Mouse (Mus musculus): Measurements from ENCODE around the gene Gm11172. TPM values are rescaled to one million over a fixed set of nuclear protein-coding genes. Genes with fewer than 3 reads are reported as not detected.
"Not testable (repeated sequence)": the region's sequence is repeated elsewhere in the genome, so short reads cannot be mapped to it uniquely, and the experiment has no call there.

Gm11172 gene
- total RNA-seq, 2 experiments from 2014 or later: not detected

DNA sequence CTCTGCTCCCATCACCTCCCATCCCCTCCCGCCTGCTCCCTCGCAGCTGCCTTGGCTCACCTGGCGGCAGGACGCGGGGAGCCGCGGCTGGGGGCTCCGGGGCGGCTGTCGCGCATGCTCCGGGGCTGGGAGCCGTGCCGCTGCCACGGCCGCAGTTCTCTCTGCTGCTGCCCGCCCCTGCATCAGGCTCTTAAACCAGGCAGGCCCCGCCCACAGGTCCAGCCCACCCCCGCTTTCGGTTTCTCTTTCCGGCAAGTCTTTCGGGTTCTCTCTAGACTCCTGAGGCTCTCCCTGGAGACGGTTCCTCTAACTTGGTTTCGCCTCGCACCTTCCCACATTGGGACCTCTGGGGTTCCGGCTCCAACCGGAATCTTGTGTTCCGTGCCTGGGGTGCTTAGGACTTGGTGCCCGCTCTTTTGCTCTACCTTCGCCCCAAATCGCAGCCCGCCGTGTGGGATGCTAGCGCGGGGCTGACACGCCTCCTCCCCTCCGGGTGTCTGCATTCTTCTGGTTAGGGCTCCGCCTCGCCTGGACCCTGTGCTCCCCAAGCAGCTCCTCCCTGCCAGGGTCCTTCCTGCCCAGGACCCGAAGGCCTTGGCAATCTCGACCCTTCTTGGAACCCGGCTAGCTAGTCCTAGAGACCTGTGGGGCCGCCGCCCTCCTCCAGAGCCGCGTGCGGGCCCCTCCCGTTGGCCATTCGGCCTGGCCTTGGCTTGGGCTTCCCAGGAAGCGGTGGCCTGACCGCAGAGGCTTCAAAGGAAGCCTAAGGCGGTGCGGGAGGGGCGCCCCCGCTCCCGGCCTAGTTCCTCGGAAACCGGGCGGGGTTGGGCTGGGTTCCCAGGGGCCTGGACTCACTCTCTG is 27.1 kb upstream of the Gm11172 start, which contains the start of gene Socs1:
Gene Socs1, minus strand, starts transcription at position 166 of the 861 bp plus-strand sequence.
- DNase-seq: peak; percentile 90 to 92

DNA sequence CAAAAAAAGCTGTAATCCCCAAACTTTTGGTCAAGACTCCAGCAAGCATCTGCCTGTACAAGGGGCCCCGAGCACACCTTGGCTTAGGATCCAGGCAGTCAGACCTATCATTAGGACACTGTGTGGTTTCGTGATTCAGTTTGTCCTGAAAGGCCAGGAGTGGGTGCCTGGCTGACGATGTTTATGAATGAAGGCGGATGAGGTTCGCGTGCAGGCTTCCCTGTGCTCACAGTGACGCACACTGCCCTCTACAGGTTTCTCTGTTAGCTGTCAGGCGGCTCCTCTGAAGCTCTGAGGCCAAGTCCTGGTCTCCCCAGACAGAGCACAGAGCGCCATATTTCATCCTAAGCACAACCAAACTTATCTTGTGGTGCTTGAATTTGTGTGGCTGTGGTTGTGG is 26.4 kb upstream of the Gm11172 start:
- DNase-seq: peak; percentile 86 to 90

DNA sequence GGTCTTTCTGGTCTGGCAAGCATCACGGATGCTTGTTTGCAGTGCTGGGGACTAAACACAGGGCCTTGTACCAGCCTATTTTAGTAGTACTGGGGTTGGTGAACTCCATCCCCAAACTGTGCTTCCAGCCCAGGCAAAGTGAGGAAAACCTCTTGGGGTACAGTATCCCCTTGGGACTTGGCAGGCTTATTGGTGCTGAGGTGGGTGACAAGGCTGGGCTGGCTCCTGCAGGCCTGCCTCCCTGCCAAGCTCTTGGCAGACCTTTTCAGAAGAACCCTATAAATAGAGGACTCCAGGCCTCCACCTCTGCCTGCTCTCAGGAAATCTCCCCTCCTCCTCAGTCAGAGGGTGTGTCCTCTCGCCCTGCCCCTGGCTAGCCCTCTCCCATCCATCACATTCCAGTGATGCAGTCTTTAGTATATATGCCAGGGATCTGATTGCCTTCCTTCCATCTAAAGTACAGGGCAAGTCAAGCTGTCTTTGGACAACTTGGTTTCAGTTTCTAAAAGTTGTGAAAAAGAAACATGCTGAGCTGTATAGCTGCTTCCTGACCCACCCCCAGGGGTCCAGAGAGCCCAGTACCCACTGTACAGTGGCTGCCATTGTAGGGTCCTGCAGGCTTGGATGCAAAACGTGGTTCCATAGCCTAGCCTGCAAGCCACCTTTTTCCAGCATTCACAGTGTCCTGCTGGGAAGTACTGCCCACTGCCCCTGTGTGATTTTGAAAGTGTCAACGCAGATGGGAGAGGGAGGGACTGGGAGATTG is 25.8 kb upstream of the Gm11172 start:
- peak; percentile 56 to 60 for DNase-seq

DNA sequence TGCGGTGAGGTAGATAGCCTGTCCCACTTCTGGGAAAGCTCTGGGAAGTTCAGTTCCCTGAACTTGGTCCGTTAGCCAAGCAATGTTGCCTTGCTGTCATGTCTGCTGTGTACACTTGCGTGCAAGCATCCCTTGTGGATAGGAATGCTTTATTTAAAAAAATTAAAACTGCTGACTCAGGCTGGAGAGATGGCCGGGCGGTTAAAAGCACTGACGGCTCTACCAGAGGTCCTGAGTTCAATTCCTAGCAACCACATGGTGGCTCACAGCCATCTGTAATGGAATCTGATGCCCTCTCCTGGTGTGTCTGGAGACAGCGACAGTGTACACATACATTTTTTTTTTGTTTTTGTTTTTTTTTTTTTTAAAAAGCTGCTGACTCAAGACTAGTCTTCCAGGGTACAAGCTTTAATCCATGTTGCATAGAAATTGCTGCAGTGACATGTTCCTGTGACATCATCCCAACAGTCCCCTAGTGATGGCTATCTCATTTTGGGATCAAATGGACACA is 25.1 kb upstream of the Gm11172 start:
- DNase-seq: no peak

DNA sequence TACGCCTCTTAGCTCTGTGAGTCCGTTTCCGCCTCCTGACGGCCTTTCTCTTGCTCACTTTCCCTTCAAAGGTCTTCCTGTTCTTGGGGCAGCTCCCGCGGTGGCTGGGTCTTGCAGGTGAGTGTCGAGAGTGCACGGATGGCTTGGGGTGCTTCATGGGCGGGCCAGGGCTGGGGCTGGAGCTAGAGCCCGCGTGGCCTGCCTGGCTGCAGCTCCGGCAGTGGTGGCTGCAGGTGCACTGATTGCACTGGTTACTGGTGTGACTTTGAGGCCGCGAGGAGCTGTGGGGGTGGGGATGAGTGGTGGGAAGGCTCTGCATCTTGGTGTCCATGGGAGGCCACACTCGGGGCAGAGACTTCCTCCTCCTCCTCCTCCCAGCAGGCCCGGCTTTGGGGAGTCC is 24.4 kb upstream of the Gm11172 start, which contains the start of gene Tnp2:
Gene Tnp2, minus strand, starts transcription at position 390 of the 400 bp plus-strand sequence.
- DNase-seq: no peak

DNA sequence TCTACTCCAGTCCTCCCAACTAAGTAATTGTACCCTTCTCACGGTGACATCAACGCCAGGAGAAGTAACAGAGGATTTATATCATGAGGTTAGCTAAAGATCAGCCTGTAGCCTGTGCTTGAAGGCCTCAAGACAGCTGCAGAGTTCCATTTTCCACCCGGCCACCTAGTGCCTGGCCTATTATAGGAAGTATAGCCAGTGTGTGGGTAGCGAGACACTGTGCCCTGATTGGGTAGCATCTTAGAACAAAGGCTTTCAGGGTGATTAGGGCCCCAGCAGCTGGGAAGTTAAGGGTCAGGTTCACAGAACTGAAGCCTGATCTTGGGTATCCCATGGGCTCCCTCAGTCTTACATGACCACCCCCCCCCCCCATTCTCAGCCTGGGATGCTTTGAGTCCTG is 23.8 kb upstream of the Gm11172 start:
- DNase-seq: no peak

DNA sequence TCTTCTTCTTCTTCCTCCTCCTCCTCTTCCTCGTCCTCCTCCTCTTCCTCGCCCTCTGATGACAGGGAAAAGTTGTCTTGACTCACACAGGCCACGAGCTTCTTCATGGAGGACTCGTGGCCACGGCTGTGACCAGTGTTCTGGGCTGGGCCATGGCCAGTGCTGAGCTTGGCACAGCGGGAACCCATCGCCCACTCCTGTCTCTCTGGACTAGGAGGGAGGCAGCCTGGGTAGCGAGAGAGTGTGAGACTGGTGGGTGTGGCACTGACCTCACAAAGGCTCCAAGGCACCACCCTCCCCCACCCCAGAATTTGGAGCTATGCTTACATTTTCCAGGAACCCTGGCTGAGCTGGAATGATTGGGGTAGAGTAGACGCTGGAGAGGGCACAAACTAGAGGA is 22.0 kb upstream of the Gm11172 start, which contains the start of gene Prm3:
Gene Prm3, minus strand, starts transcription at position 213 of the 400 bp plus-strand sequence.
- DNase-seq: no peak

DNA sequence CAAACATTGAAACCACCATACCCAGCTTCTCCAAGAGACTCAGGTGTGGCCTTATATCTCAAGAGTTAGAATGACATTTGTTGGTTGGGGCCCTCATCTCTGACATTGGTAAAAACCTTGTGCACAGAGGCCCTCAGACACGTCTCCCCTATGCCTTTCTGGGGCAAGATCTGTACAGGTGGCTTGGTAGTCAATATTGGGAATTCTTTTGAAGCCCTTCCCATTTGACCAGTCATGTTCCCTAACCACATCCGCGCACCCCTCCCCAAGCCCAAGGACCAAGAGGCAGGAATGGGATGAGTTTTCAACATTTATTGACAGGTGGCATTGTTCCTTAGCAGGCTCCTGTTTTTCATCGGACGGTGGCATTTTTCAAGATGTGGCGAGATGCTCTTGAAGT is 16.7 kb upstream of the Gm11172 start, which contains the start of gene Prm2:
Gene Prm2, minus strand, starts transcription at position 101 of the 400 bp plus-strand sequence.
- no peak for DNase-seq

DNA sequence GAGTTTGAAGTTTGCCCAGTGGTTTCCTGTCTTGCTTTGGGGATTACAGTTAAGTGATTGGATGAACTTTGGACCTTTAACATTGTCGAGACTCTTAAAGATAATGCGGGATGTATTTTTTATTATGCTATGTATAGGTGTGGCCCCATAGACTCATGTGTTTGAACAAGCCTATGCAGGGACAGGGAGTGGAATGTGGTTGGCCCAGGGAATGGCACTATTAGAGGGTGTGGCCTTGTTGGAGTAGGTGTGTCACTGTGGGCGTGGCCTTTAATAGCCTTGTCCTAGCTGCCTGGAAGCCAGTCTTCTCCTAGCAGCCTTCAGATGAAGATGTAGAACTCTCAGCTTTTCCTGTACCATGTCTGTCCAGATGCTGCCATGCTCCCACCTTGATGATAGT is 10.3 kb upstream of the Gm11172 start:
- not testable (repeated sequence) for DNase-seq

DNA sequence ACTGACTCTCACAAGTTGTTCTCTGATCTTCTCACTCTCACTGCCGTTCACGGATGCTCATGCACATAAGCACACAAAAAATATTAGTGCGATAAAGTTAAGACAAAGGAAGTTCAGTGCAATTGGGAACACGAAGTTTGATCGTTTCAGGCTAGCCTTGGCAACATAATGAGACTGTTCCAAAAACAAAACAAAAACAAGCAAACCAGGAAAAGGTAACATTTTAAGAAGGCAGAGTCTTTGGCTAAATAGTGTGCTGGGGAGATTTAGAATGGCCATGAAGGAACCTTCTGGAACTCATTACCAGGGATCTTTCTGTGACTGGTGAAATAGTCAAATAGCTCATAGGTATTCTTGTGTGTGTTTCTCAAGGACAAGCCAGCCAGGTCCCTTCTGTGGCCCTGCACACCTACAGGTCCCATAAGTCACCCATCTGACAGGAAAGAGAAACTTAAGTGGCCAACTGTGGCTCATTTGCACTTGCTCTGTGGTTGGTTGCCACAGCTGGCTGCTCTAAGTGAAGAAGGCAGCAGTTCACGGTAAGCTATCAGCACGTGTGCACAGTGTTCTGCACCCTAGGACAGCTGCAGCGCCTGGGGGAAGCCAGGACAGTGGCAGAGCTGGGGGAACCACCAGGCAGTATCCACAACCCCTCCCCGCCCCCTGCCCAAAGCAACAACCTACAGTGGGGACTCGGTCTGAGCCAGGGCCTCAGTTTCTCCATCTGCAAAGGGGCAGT is 6.8 kb upstream of the Gm11172 start, which contains the start of gene Prm1:
Gene Prm1, minus strand, starts transcription at position 51 of the 739 bp plus-strand sequence.
- no peak for DNase-seq

DNA sequence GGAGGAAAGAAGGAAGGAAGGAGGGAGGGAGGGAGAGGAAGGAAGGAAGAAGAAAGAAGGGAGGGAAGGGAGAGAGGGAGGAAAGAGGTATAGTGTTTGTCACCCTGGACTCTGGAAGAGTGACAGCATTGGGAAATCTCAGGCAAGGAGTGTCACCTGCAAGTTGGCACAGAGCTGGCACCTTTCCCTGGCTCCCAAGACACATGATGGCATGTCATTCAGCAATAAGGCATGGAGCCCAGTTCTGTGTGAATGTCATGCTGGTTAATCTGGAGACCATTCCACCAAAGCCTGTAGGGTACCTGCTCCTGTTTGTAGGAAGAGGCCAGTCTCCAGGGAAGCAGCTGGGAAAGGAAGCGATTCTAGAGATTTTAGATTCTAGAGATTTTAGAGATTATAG is 2.3 kb upstream of the Gm11172 start:
- no peak for DNase-seq

DNA sequence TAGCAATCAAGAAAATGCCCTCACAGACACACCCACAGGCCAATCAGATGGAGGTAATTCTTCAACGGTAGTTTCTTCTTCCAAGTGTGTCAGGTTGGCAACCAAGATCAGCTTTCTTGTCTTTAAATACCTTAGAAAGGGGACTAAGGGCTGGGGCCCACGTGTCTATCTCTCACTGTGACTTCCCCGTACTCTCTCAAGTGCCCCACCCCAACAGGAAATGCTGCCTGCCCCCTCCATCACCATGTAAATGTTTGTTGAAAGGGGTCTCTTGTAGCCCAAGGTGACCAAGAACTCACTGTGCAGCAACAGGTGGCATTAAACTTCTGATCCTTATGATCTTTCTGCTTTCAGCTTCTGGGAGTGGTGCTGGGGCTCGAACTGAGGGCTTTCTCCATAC is 1.0 kb downstream of the Gm11172 start:
- DNase-seq: no peak

DNA sequence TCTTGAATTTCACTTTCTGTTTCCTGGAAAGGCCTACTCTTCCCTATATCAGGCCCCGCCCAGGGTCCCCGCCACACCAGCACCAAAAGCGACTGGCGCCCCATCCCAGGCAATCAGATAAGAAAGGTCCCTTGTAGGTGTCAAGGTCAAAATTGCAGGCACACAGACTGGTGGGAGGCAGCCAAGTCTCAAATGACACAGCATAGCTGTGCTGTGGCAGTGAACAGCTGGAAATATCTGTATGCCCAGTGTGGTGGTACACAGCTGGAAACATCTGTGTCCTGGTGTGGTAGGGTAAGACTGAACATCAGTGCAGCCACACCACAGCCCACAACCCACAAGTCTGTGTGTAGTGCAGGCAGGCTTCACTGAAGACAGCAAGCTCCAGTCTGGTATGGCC is 2.1 kb downstream of the Gm11172 start:
- peak in 1 of 2 experiments; percentile 21 for DNase-seq

DNA sequence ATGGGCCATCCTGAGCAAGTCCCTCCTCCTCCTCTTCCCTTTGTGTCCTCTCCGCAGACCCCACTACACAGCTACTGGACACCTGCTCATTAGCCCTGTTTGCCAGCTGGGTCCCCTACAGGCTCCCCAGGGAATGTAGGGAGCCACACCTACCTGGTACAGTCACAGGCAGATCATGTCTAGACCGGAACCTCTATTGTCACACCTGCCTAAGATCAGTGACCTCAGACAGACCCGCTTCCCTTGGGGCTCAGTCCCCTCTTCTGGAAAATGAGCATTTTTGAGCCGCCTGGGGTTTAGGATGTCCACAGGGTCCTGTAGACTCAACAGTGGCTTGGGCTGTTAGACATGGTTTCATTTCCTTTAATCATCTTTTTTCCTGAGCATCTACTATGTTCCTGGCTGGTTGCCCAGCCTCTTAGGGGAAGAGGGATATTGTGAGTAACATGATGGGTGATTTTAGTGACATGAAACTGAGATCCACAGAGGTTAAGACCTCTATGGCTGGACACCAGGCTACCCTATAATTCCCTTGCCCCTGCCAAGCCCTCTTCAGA is 5.9 kb downstream of the Gm11172 start:
- no peak for DNase-seq

DNA sequence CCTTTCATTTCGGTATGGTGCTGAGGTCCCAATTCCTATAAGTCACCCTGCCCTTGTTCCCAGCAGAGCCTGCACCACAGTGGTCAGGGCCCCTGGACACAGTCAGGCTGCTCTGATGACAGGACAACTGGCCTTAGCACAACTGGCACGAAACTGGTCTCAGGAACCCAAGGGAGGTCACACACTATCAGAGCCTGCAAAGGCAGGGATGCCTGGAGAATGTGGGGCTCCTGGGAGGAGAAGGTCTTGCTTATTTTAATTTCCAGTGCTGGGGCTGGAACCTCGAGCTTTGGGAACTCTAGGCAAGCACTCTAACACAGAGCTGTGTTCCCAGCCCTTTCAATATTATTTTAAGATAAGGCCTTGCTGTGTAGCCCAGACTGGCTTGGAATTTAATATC is 7.3 kb downstream of the Gm11172 start:
- peak in 1 of 2 experiments; percentile 47 for DNase-seq

DNA sequence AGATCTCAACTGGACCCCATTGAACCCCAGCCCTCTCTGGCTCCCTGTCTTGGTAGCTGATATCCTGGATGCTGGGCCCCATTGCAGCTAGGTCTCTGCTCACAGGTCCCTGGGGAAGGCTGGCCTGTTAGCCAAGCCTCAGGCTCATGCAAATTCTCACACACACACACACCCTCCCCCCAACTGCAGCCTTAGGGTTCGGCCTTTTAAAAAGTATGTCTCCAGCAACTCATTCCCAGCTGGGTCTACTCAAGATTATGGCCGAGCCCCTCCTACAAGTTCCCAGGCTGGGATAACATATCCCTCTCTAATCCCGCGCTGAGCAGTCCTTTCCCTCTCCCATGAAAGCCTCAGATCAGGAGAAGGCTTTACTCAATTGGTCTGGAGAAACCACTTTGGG is 8.7 kb downstream of the Gm11172 start:
- DNase-seq: peak in 1 of 2 experiments; percentile 51

DNA sequence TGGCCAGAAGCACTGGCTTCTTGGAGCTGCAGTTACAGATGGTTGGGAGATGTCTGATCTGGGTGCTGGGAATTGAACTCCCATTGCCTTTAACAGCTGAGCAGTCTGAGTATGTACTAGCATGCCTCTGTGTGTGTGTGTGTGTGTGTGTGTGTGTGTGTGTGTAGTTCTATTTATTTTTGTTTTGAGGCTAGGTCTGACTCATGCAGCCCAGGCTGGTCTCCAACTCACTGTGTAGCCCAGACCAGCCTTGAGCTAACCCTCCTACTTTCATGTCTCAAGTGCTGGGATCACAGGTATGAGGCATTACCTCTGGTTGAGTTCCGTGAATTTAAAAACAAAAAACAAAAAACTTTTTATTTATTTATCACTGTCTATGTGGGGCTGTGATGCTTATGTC is 11.8 kb downstream of the Gm11172 start:
- DNase-seq: no peak

DNA sequence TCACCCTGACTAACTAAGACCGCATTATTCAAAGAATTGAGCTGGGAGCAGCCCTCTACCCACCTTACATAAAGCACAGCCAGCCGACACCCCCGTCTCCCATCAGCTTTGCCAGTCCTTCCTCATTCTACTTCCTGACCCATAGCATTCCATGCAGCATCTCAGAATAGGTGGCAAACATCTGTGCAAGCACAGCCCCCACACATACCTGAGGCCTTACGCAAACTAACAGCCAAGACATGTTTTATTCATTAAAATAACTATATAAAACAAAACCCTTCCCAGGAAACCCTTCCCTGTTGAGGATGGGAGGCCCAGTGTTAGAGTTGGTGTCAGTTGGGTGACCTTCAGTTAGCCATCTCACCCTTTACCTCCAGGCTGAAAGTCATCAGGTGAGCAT is 13.1 kb downstream of the Gm11172 start:
- DNase-seq: no peak

DNA sequence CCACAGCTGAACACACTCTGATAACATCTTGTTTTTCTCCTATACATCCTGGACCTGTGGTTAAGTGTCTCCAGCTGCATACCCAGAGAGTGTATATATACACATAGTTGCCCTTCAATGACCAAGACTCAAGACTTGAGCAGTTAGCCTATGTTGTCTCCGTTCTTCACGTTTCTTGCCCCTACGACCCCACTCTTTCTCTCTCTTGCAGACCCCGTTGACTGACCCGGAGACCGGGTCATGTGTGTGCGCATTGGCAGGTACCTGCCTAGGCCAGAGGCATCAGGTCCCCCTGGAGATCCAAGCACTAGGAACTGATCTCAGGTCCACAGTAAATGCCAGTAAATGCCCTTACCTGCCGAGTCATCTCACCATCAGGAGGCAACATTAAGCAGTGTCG is 14.6 kb downstream of the Gm11172 start:
- DNase-seq: no peak

DNA sequence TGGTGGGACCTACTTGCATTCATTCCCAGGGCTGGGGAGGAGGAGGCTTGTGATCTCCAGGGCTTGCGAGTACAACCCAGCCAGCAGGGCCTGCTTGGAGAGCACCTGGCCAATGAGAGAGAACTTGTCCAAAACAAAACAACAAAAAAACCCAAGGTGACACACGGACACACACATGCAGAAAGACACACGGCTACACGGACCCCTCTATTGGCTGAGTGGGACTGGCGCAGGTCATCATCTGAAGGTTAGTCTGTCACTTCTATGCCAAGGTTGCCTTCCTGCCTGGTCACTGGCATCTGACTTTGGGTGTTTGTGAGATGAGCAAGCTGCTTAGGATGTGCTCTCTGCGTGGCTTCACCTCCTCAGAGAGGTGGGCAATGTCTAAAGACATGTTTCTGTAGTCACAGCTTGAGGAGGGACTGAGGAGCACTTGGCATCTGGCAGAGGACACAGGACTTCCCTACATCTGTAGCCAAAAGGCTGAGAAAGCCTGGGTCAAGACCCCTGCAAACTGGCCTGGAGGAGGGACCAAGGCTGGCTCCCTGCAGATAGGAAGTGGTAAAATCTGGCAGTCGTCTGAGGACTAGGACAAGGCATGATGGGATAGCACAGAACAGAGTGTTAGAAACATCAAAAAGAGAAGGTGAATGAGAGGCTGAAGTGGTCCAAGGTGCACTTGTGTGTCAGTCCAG is 15.2 kb downstream of the Gm11172 start:
- no peak for DNase-seq

DNA sequence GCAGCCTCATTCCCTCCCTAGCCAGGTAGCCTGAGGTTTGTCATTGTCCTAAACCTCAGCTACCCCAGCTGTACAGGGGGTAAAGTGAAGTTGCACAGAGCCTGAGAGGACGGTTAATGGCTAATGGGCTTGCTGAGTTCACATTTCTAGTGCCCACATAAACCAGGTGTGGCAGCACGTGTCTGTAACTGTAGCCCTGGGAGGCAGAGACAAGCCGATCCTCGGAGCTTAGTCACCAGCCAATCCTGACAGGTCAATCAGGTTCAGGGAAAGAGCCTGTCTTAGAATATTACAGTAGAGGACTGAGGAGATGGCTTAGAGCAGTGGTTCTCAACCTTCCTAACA is 15.7 kb downstream of the Gm11172 start:
- DNase-seq: no peak

Measured in heart, adult 18-20 months (tissue).